Mouse (Mus musculus) heart, embryonic 11.5 days (tissue): ENCODE measurements around the gene Mgp. TPM values are rescaled to one million over a fixed set of nuclear protein-coding genes. Genes with fewer than 3 reads are reported as not detected.
A peak's percentile ranks its signal among the peaks of the same experiment; 100 is the strongest.

Experiments
- ATAC-seq: fragments of 200-750 bp; cut with Nextera tagmentation; replicated peaks from 2 replicates; pipeline ENCODE4 v1.8.0; 2017; ENCODE audit warnings: moderate library complexity; ENCODE audit not compliant: insufficient number of reproducible peaks, low FRiP score, low TSS enrichment
- H3K27ac ChIP-seq: fragments of 300-500 bp; sonication (generic); 2 replicates; pipeline ENCODE4 v1.5.1; 2014; ENCODE audit warnings: mild to moderate bottlenecking, low read depth, low read length
- H3K27me3 ChIP-seq: fragments of 300-500 bp; sonication (generic); 2 replicates; pipeline ENCODE4 v1.6.1; 2014; ENCODE audit warnings: mild to moderate bottlenecking, low read length, mixed read lengths; ENCODE audit not compliant: control insufficient read depth, insufficient read depth
- H3K36me3 ChIP-seq: fragments of 300-500 bp; sonication (generic); 2 replicates; pipeline ENCODE4 v1.6.1; 2014; ENCODE audit warnings: mild to moderate bottlenecking, low read length, moderate library complexity, mixed read lengths; ENCODE audit not compliant: control insufficient read depth, insufficient read depth
- H3K4me1 ChIP-seq: fragments of 300-500 bp; sonication (generic); 2 replicates; pipeline ENCODE4 v1.6.1; 2014; ENCODE audit warnings: low read length; ENCODE audit not compliant: control insufficient read depth, insufficient read depth
- H3K4me2 ChIP-seq: fragments of 300-500 bp; sonication (generic); 2 replicates; pipeline ENCODE4 v1.6.1; 2014; ENCODE audit warnings: mild to moderate bottlenecking, moderate library complexity
- H3K4me3 ChIP-seq: fragments of 300-500 bp; sonication (generic); 2 replicates; pipeline ENCODE4 v1.5.1; 2014; ENCODE audit warnings: low read depth, low read length
- H3K9ac ChIP-seq: fragments of 300-500 bp; sonication (generic); 2 replicates; pipeline ENCODE4 v1.6.1; 2014; ENCODE audit warnings: mild to moderate bottlenecking, low read depth, low read length, moderate library complexity
- H3K9me3 ChIP-seq: fragments of 300-500 bp; sonication (generic); replicated peaks from 2 replicates; pipeline ENCODE4 v1.6.1; 2016; ENCODE audit warnings: low read length; ENCODE audit not compliant: control insufficient read depth
- WGBS: fragments of 180-500 bp; shearing (Covaris S2); extraction: QIAGEN DNeasy Blood & Tissue Kit; methylation state at CpG from one replicate; pipeline ENCODE4 v1.1.7; 2014; ENCODE audit not compliant: insufficient replicate concordance; 5-methylcytosine and 5-hydroxymethylcytosine counted together
- polyA plus RNA-seq: library from polyadenylated mRNA; unstranded; fragments of >200 nt; fragmentation: Nextera tagmentation; extraction: Ambion mirVana; gene quantifications from 2 replicates; pipeline ENCODE4 v1.2.1, GENCODE M21; 2014

Mgp gene
- 73.6 and 75.1 TPM in 2 replicates for polyA plus RNA-seq

GRCm38 (mm10) chr6:136875670-136876069 is at the start of gene Mgp:
Gene Mgp (minus strand): TSS chr6:136875823.
- Histone ChIP-seq H3K9me3 (no peaks in the 10 kb centered on the region), H3K4me3 (peak within 1 kb of the TSS; percentile 28), H3K4me1 (peaks cover 9% of the 10 kb centered on the region), H3K27me3 (no peaks in the 10 kb centered on the region), H3K36me3 (no peaks in the 10 kb centered on the region), H3K4me2 (peak within 1 kb of the TSS; percentile 50), H3K27ac (no peak within 1 kb of the TSS), H3K9ac (peak within 1 kb of the TSS; percentile 64)
- 0 out of 2 replicates have a peak, but pooled peaks have one; percentile 35 for ATAC-seq
- WGBS: 24% methylated on average over 9 of the region's 9 CpGs

- no peaks in the 10 kb centered on the region for H3K9me3 ChIP-seq
- no peaks in the 10 kb centered on the region for H3K36me3 ChIP-seq
- H3K27me3 ChIP-seq: no peaks in the 10 kb centered on the region
- WGBS: 69% methylated on average over 8 of the region's 8 CpGs
- no peak overlapping the region for H3K4me3 ChIP-seq
- H3K27ac ChIP-seq: no peak overlapping the region
- ATAC-seq: no peak
- H3K9ac ChIP-seq: no peak overlapping the region
- H3K4me1 ChIP-seq: peaks cover 3% of the 10 kb centered on the region; the same call in 1 of the 2 replicates
- H3K4me2 ChIP-seq: no peak overlapping the region
Measured at GRCm38 (mm10) chr6:136925049-136925448, 49.4 kb upstream of the Mgp start.

GRCm38 (mm10) chr6:136923532-136923931 is 47.9 kb upstream of the Mgp start, which contains the start of gene Pde6h:
Gene Pde6h (plus strand): TSS chr6:136923832.
- no peak within 1 kb of the TSS for H3K9ac ChIP-seq
- no peak for ATAC-seq
- no peak within 1 kb of the TSS for H3K27ac ChIP-seq
- H3K4me1 ChIP-seq: peaks cover 3% of the 10 kb centered on the region; the same call in 1 of the 2 replicates
- H3K4me2 ChIP-seq: no peak within 1 kb of the TSS
- no peak within 1 kb of the TSS for H3K4me3 ChIP-seq
- 87% methylated on average over 8 of the region's 8 CpGs for WGBS
- no peaks in the 10 kb centered on the region for H3K36me3 ChIP-seq
- no peaks in the 10 kb centered on the region for H3K9me3 ChIP-seq
- H3K27me3 ChIP-seq: no peaks in the 10 kb centered on the region

- Histone ChIP-seq H3K4me3 (no peak overlapping the region), H3K4me2 (no peak overlapping the region), H3K4me1 (peaks cover 3% of the 10 kb centered on the region; the same call in 1 of the 2 replicates), H3K27ac (no peak overlapping the region), H3K9ac (no peak overlapping the region), H3K27me3 (no peaks in the 10 kb centered on the region), H3K36me3 (no peaks in the 10 kb centered on the region), H3K9me3 (no peaks in the 10 kb centered on the region)
- ATAC-seq: no peak
- 83% methylated on average over 7 of the region's 7 CpGs for WGBS
Measured at GRCm38 (mm10) chr6:136922871-136923270, 47.2 kb upstream of the Mgp start.

GRCm38 (mm10) chr6:136922080-136922479 is 46.5 kb upstream of the Mgp start, which contains the start of gene Erp27:
Gene Erp27 (minus strand): TSS chr6:136922180.
- no peak for ATAC-seq
- Histone ChIP-seq H3K27me3 (no peaks in the 10 kb centered on the region), H3K9ac (0 out of 2 replicates have a peak within 1 kb of the TSS, but pooled peaks have one; percentile 7), H3K9me3 (no peaks in the 10 kb centered on the region), H3K4me1 (peaks cover 3% of the 10 kb centered on the region; the same call in 1 of the 2 replicates), H3K4me2 (no peak within 1 kb of the TSS), H3K4me3 (no peak within 1 kb of the TSS), H3K27ac (no peak within 1 kb of the TSS), H3K36me3 (no peaks in the 10 kb centered on the region)
- 76% methylated on average over 5 of the region's 5 CpGs for WGBS

GRCm38 (mm10) chr6:136921601-136922000 is 46.0 kb upstream of the Mgp start:
- Histone ChIP-seq H3K4me2 (no peak overlapping the region), H3K36me3 (no peaks in the 10 kb centered on the region), H3K9ac (0 out of 2 replicates have a peak overlapping the region, but pooled peaks have one; percentile 7), H3K4me1 (peaks cover 3% of the 10 kb centered on the region; the same call in 1 of the 2 replicates), H3K27me3 (no peaks in the 10 kb centered on the region), H3K27ac (no peak overlapping the region), H3K4me3 (no peak overlapping the region), H3K9me3 (no peaks in the 10 kb centered on the region)
- ATAC-seq: no peak
- WGBS: 69% methylated on average over 7 of the region's 7 CpGs

- H3K4me1 ChIP-seq: peaks cover 3% of the 10 kb centered on the region; the same call in 1 of the 2 replicates
- 39% methylated on average over 16 of the region's 16 CpGs for WGBS
- H3K4me2 ChIP-seq: no peak overlapping the region
- no peaks in the 10 kb centered on the region for H3K36me3 ChIP-seq
- no peak overlapping the region for H3K27ac ChIP-seq
- no peaks in the 10 kb centered on the region for H3K27me3 ChIP-seq
- no peak overlapping the region for H3K9ac ChIP-seq
- H3K4me3 ChIP-seq: no peak overlapping the region
- 0 out of 2 replicates have a peak, but pooled peaks have one; percentile 28 for ATAC-seq
- no peaks in the 10 kb centered on the region for H3K9me3 ChIP-seq
Measured at GRCm38 (mm10) chr6:136920320-136921257, 45.0 kb upstream of the Mgp start.

GRCm38 (mm10) chr6:136917885-136918284 is 42.3 kb upstream of the Mgp start:
- Histone ChIP-seq H3K9me3 (no peaks in the 10 kb centered on the region), H3K36me3 (no peaks in the 10 kb centered on the region), H3K4me2 (no peak overlapping the region), H3K9ac (no peak overlapping the region), H3K27ac (no peak overlapping the region), H3K4me1 (peaks cover 6% of the 10 kb centered on the region; the same call in 1 of the 2 replicates), H3K27me3 (no peaks in the 10 kb centered on the region), H3K4me3 (no peak overlapping the region)
- WGBS: 30% methylated on average over 2 of the region's 2 CpGs
- ATAC-seq: no peak
